Mouse (Mus musculus) right cerebral cortex, adult 2 months (tissue): Measurements from ENCODE around the gene Xpr1.

ENCODE experiments used
- DNase-seq, 2 experiments: peaks; one replicate each; pipeline ENCODE4 v3.0.0; 2021 to 2022; ENCODE audit warnings: low spot score in 2 of 2

Gene Xpr1

DNA sequence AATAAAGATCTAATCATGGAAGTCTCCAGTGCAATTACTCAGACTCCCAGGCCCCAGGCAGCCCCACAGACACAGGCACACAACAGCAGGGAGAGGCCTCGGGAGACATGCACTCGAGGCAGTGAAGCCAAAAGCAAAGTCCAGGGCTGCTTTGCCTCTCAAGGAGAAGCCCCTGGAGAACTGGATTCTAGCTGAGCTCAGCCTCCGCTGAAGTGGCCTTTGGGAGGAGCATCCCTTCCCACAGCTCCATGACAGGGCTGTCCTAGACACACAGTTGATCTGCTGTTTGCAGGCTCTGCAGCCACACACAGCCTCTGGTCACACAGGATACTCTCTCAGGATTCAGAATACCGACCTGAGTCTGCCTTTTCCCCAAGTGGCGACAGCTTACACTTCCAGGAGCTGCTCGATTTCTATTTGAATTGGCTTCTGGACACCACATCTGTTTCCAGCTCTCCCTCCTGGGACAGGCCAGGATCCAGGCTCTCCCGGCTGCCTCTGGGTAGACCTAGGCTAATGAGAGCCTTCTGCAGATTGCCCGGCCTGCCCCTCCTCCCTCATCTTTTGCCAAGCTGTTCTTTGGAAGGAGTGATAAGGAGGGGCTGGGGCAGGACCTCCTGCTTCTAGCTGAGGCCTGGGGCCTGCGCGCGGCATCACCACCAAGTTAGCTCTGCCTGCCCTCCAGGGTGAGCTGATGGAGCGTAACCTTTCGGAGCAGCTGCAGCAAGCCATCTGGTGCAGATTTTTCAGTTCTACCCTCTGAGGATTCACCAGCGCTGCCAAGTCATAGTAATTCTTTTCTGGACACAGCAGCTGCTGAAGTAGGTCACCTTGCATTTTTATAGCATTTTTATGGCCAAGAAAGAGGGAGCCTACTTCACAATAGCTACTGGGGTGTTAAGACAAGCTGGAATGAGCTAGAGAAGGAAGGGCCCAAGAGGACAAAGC lies 187.5 kb downstream of the Xpr1 start:
- DNase-seq = no peak
